Mouse (Mus musculus): ENCODE measurements at regions not wholly inside any gene's neighbourhood (a gene's known extent, or its start where the extent isn't known, plus 50 kb on each side); places are given as distances from the start of the nearest gene placed in this dataset.

DNA sequence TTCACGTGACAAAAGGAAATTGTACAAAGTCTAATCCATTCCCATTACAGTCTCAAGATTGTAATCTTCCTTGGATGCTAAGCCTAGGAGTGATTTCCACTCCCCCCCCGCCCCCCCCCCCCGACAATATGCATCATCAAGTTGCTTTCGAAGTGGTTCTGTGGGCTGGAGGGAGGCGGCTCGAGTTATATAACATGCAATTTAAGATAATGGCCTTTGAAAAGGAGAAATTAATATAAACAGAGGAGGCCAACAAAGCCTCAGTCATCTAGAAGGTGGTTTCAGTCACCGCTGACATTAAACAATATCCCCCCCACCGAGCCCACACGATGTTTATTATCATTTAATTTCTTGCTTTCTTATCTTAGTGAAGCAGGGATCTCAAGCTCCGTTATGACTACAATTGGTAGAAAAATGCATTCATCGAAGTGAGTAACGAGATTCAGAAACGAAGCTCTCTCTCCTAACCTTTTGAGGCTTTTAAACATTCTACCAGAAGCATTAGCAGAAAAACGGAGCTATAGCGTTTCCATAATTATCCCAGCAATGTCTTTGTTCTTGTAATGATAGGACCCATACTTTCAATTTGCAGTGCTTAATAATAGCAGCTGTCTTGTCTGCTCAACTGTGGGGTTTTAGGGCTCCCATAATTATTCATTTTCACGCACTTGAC is 339.1 kb downstream of the Btg1 start:
- DNase-seq = no peak

DNA sequence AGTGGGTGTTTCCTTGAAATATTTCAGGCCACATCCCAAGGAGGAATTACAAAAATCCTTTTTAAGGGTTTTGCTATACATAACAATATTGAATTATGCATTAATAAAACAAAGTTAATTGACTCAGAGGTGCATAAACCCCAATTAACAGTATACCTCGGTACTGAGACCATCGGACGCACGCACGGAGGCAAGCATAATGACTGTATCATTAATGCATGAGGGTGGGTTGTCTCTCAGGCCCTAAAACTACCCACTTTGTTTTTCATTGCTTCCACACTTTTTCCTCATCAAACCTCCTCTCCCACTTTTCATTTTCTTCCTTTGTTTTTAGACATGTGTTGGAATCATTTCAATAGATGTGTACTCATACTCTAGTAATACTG is 339.6 kb downstream of the Btg1 start:
- no peak for DNase-seq

DNA sequence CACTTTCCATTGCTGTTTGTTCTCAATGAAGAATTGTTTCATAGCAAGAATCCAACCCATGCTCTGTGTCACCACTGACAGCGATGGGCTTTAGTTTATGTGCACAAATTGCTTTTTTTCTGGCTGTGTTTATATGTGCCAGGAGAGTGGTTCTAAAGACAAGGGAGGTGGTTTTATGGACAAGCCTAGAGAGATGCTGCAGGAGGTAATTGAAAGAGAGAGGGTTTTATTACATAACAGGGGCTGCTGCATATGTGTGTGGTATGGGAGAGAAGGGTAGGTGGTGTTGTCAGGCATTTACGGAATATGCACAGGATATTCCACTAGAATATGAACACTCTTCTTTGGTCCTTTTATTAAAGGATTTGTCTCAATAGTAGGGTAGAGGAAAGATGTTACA is 340.2 kb downstream of the Btg1 start:
- DNase-seq = no peak

DNA sequence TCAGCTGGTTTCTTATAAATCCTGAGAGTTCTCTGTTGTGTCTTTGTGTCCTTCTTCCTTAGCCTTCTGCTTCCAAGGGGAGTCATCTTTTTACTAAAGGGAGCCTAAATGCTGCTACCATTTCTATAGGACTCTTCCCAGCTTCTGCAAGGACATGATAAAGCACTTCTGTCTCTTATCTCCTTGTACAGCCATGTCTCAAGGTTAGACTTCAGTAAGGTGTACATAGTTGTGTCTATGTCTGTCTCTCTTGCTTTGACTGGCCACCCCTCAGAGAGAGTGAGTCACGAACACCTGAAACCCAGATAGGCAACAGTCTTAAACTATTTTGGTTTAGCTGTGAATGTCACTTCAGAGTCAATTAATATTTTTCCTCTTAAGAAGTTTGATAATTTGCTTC is 353.0 kb downstream of the Btg1 start:
- no peak for DNase-seq

DNA sequence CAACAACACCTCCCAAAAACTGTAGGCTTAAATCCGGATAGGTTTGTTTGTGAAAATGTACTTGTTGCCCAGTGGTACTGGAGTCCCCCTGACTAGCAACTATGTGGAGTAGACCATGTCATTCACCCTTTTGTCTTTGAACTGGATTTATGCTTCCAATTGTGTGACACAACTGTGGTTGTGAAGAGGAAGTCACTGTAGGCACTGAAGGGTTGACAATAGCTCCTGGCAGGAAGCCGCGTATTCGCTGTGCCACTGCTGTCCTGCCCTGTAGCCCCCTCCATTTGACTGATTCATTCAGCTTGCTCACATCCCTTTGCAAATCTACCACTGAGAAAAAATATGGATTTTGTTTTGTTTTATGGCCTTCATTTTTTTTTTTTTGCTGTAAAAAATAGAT is 353.9 kb downstream of the Btg1 start:
- no peak for DNase-seq

DNA sequence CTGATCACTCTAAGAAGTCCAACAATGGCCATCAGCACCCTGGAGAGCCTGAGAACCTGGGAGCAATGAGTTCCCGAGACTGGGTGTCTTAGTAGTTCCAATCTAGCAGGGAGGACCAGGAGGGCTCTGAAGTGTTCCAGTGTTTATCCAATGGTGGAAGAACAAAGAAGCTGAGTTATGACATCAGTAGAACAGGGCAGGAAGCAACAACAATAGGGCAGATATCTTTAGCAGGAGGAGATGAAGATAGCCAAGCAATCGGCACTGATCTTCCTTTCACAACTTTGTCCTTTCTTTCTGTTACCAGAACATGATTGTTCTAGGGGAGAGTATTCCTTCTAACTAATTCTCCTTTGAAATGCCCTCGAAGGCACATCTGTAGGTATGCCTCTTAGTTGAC is 355.0 kb downstream of the Btg1 start:
- DNase-seq = no peak

DNA sequence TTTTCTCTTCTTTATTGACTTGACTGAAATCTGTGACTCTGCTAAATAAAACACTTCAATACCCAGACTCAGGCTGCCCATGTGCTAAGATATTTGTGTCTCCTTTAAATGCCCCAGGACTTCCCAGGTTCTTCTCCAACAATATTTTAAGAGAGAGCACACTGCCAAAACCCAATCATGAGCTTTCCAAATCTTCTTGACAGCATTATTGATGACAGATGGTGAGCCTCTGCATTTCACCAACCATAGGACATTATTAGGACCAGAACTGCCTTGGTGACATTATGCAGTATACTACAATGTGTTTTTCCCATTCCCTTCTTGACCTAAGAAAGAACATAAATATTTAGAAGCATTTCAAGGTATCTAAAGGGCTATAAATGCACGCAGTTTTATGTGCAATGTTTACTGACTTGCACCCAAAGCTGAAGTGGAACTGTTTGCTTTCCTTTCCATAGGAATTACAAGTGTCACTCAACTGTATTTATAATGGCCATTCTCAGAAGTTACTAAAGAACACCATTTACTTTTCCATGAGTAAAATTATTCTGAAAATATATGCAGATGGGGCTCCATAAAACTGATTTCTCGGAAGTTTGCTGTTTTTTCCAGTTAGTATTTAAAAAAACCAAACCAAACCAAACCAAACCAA is 357.6 kb downstream of the Btg1 start:
- DNase-seq = no peak

DNA sequence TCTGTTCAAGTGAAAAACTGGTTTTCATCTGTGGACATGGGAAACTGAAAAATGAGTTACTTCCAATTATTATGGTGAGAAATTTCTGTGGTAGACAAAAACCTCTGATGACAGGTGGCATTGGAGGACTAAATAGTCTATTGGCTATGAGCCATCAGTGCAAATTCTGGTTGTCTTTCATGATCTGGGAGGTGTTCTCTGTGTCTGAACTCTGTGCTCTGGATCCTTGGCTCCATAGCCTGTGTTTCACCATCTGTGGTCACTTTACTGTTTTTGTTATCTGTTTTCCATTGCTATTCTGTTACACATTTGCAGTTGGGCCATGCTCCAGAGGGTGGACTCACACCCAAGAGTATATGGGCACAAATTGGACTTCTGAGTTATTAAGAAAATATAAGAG is 359.9 kb downstream of the Btg1 start:
- no peak for DNase-seq

DNA sequence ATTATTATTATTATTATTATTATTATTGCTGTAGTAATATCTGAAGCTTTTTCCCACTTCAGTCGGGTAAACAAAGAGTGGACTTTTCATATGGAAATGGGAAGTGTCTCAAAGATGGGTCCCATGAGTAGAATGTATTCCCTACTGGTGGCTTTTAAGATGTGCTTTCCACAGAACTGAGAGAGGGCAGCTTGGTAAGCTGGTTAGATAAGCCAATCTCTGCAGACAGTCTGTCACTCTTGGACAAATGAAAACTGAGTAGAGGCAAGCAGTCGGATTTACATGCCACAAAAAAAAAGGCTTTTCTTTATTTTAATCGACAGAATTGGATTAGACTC is 363.7 kb downstream of the Btg1 start:
- DNase-seq = no peak

DNA sequence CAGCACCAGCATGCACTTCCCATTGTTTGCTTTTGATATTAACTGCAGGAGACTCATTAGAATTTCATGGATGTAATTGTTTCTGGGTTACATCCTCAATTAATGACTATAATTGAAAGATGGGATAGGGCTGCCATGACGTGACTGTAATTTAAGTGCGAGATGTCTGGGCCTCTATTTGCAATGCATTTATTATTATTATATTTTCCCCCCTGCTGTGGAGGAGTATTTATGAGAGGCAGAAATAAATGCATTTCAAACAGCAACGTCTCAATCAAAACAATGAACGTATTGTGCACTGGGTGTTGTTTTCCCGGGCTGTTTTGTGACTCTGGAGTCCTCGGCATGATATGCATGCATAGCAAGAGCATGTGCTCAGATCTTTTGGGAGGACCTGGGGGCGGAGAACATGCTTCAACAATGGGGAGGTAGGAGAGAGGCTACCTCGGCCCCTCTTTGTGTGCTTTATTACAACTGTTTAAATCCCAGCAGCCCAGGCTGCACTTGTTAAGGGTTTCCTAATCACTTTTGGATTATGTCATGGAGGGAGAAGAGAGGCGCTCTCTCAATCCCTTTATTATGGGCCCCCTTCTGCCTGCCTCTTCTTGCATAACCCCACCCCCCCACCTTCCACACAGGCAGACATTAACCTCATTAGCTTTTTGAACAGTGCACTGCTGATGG is 364.2 kb downstream of the Btg1 start:
- DNase-seq = no peak

DNA sequence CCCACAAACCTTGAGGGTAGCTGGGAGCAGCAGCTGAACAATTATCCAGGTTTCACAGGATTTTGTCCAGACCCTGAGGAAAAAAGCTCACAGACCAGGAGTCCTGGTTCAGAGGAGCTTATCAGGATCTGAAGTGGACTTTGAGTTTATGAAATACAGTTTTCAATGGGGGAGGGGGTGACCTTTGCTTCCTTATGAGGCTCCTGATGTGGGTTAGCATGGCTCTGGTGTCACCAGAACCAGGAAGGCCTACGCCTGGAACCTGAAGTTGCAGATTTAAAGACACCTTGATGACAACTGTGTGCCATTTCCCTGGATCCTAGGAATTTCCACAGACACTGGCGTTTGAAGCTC is 364.7 kb downstream of the Btg1 start:
- DNase-seq = no peak

DNA sequence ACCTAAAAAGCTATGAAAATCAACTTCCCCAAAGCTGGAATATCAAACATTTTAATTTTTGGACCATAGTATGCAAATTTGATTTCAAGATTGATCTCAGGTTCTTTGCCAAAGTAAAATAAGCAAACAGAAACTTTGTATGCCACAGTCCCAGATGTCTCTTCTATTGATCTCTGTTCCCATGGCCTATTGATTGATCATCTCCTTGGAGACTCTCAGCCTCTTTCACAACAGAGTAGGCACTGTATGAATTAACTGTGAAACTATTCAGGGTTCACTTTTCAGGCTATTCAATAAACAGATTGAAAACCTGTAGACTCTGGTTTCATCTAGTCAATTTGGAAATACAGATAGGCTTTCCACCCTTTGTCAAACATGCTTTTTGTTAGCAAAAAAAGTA is 384.1 kb downstream of the Btg1 start:
- no peak for DNase-seq

DNA sequence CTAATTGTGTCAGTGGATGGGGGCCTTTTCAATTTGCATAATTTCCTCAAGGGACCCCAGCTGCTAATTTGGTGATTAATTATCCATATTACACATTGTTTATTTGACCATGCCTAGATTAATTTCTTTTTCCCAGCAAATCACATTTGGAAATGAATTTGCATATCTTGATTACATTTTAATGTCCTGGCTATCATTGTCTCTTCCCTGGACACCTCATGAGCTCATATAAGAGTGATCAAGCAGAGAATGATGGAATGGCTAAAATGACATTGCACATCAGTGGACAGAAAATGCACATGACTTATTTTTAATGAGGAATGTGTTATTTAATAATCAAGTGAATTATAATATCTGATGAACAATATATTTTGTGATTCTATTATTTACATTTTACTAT is 392.1 kb downstream of the Btg1 start:
- no peak for DNase-seq

DNA sequence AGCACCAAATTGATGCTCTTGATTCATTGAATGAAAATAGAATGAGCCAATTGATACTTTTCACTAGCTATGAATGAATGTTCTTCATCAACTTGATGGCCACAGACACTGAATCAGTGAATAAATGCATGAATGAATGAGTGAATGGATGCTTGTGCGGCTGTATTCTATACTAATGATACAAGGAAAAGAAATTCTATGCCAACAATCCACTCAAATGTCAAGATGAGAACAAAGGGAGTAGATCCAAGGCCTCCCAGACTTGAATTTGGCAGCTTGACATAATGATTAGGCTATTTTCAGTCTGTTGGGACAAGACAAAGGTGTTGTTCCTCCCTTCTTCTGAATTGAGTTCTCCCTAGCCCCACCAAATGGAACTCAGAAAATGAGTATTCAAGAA is 393.1 kb downstream of the Btg1 start:
- DNase-seq = no peak

DNA sequence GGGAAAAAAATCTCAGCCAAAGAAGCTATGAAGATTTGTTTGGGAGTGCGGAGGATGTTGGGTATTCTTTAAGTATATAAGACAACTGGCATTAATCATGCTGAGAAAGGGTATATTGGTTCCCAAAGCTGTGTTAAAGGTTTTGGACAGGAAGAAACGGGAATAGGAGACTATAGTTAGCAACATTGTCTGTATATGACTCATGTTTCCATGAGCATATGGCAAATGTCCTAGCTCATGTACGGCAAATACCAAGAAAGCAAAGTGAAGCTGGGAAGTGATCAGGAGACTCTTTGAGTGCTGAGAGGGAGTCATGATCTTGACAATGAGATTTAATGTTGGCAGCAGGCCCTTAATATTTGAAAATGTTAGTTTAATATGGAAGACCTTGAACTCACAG is 401.8 kb downstream of the Btg1 start:
- no peak for DNase-seq

DNA sequence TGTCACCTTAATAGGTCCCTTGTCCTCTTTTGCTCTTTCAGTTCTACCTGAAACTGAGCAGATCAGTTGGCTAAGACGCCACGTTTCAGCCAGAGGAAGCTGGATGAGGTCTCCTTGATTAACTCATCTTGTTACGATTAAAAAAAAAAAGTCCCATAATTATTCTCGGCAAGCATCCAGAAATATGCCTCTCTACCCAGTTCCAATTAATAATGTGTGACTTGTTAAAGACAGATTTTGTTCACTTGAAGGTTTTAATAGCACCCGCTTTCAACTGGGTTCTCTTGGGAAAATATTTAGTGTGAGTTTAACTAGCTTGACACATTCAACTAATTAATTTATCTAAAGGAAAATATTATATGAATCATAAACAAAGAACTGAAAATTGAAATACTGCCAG is 412.0 kb downstream of the Btg1 start:
- DNase-seq = no peak

DNA sequence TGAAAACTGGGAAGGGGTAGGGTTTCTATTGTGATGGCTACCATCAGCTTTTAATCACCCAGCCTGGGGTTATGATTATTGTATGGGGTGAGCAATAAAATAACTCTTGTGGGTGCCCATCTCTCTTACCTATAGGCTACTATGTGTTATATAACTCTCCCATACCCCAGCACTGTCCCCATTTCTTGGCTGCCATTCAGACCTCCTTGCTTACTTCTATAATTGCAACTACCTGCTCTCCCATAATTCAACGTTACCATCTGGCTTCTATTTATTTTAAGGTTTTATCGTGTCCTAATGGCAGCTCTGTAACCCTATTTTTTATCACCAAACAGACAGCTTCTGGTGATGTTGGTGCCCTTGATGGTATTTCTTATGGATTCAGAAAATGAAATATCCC is 414.2 kb downstream of the Btg1 start:
- no peak for DNase-seq

DNA sequence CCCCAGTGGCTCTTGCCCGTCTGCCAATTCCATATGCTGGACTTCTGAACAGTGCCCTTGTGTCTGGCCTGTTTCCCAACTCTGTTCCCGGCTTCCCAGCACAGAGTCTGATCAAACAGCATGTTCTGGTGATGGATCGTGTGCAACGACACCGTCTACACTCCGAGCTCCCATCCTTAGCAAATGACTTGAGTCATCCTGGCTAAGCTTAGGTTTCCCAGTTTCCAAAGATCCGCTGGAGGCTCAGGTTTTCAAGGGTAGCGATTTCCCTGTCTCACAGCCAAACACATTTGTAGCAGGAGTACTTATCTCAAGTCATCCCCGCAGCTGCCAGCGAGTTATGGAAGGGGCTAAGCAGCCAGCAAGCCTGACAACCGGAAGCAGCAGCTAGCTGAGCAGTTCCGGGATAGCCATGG is 418.6 kb downstream of the Btg1 start:
- peak in 1 of 2 experiments; percentile 6 for DNase-seq

DNA sequence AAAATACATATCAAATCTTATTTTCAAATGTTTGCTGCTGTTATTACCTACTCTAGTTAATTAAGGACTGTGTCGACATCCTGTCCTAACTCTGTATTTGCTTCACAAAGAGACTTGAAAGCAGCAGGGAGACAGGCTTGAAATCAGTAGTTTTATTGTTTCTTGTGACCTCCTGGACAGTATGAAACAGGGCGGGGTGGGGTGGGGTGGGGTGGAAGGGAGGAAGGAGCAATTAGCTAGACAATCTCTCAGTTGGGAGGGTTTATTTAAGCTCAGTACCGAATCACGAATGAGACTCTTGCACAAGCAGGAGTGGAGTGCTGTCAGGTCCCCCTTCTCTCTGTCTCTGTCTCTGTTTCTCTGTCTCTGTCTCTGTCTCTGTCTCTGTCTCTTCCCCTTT is 421.2 kb downstream of the Btg1 start:
- no peak for DNase-seq

DNA sequence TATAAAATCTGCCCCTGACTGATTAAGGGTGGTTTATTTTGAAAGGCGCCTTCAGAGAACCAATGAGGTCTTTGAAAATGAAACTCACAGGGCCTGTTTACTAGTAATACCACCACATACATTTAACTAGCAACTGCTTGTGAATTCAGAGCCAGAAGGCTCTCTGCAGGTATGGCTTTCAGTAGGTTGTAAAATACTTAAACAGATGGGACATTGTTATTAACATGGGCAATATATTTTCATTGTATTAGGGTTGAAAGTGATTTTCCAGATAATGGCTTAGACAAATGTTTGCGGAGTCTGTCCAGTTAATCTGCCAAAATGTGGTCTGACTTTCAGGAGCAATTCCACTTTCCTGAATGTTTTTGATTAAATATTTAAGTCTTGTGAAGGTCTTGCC is 430.8 kb downstream of the Btg1 start:
- no peak for DNase-seq

DNA sequence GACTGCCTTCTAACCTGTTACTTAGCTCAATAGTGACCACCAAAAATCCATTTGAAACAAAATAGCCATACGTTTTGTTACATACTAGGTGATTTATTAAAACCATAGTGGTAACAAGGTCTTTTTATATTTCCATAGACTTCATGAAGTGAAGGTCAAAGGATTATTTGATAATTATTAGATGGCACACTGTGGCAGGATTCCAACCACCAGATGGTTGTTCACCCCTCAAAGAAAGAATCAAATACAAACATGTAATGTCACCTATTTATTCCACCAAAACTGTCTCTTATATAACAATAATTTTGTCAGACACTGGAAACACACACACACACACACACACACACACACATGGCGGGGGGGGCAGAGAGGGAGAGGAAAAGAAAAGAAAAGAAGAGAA is 431.2 kb downstream of the Btg1 start:
- DNase-seq = no peak

DNA sequence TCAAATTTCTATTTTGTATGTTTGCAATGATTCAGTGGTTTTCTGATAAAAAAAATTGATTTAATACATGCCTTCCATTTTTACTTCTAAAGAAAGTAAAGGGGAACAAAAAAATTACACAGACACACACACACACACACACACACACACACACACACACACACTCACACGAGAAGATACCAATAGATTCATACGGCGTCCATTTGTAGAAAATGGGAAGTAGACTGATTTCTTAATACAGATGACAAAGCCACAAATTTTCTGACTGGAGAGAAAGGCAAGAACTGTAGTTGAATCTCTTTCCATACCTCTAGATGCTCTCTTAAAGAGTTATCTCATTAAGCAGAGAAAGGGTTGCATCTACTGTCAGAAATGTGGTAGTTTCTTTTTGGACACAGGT is 424.9 kb upstream of the Dcn start:
- no peak for DNase-seq

DNA sequence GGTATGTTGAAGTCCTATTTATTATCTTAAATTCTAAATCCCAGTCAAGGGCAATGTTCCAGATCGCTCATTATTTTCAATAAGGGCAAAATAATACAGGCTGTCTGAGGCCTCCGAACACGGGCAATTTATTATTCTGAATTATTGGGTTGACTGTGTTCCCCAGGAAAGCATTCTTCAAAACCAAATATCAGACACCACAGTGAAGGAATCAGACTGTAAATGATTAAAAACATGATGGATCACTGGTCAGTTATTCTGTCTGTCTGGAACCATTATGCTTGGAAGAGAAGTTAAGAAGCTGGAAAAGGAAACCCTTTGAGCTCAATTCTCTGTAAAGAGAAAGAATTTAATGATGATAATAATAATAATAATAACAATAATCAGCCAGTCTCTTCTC is 417.4 kb upstream of the Dcn start:
- no peak for DNase-seq

DNA sequence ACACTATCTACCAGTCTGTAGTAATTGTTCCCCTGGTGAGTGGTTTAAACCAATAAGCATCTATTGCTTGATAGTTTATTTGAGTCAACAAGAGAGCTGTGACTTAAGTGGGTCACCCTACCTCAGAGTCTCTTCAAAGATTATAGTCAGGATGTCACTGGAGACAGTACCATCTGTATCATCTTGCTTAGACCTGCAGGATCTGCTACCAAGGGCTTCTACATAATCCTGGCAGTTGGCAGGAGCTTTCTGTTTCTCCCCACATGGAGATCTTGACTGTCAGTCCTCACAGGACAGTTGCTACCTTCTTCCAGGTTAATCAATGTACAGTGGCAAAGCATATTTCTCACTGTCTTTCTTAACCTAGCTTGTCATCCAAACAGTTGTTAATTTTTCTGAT is 414.9 kb upstream of the Dcn start:
- no peak for DNase-seq
